Mouse (Mus musculus) stomach, embryonic 15.5 days (tissue): Measurements from ENCODE around the gene Btbd16. TPM values are rescaled to one million over a fixed set of nuclear protein-coding genes. Genes with fewer than 3 reads are reported as not detected.

Source experiments
- ATAC-seq: fragments of 200-750 bp; cut with Nextera tagmentation; 2 replicates; pipeline ENCODE4 v1.8.0; 2017; ENCODE audit warnings: low read depth, moderate number of reproducible peaks, moderate TSS enrichment; ENCODE audit not compliant: insufficient read depth, low FRiP score
- H3K27ac ChIP-seq: fragments of 300-500 bp; sonication (generic); 2 replicates; pipeline ENCODE4 v1.5.1; 2015; ENCODE audit warnings: mild to moderate bottlenecking, inconsistent platforms
- H3K27me3 ChIP-seq: fragments of 300-500 bp; sonication (generic); replicated peaks from 2 replicates; pipeline ENCODE4 v1.6.1; 2015; ENCODE audit warnings: inconsistent platforms
- H3K36me3 ChIP-seq: fragments of 300-500 bp; sonication (generic); 2 replicates; pipeline ENCODE4 v1.6.1; 2015; ENCODE audit warnings: inconsistent platforms
- H3K4me1 ChIP-seq: fragments of 300-500 bp; sonication (generic); 2 replicates; pipeline ENCODE4 v1.6.1; 2015; ENCODE audit warnings: inconsistent platforms
- H3K4me2 ChIP-seq: fragments of 300-500 bp; sonication (generic); 2 replicates; pipeline ENCODE4 v1.6.1; 2015; ENCODE audit warnings: mild to moderate bottlenecking, inconsistent platforms
- H3K4me3 ChIP-seq: fragments of 300-500 bp; sonication (generic); replicated peaks from 2 replicates; pipeline ENCODE4 v1.5.1; 2015; ENCODE audit warnings: inconsistent platforms
- H3K9ac ChIP-seq: fragments of 300-500 bp; sonication (generic); 2 replicates; pipeline ENCODE4 v1.6.1; 2015; ENCODE audit warnings: inconsistent platforms
- H3K9me3 ChIP-seq: fragments of 300-500 bp; sonication (generic); 2 replicates; pipeline ENCODE4 v1.6.1; 2016; ENCODE audit warnings: inconsistent platforms
- WGBS: fragments of 180-500 bp; shearing (Covaris S2); methylation state at CpG from one replicate; pipeline ENCODE4 v1.1.7; 2015; 5-methylcytosine and 5-hydroxymethylcytosine counted together
- polyA plus RNA-seq: library from polyadenylated mRNA; unstranded; fragments of >200 nt; fragmentation: Nextera tagmentation; extraction: Ambion mirVana; gene quantifications from 2 replicates; pipeline ENCODE4 v1.2.1, GENCODE M21; 2015

Btbd16 gene
- polyA plus RNA-seq, 1 experiment from 2014 or later: 0.15 TPM

DNA sequence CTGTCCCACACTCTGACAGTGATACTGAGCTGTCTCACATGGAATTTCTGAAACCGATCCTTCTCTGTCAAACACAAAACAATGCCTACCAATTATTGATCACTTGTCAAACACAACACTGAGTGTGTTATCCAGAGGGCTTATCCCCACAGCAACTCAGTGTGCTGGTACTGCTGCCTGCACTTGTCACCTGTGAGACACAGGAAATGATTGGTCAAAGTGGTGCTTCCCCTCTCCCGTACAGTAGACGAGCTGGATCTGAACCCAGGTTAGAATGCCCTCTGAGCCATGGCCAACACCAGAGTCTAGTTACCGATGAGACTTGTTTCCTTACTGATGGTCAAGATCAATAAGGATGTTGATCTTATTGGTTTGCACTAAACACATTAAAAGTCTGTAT is 27.9 kb downstream of the Btbd16 start:
- Histone ChIP-seq H3K4me2 (no peak overlapping the region), H3K4me1 (0 out of 2 replicates have a peak, but pooled peaks cover 6% of the 10 kb centered on the region), H3K27me3 (no peaks in the 10 kb centered on the region), H3K9ac (no peak overlapping the region), H3K27ac (no peak overlapping the region), H3K36me3 (no peaks in the 10 kb centered on the region), H3K4me3 (no peak overlapping the region), H3K9me3 (no peaks in the 10 kb centered on the region)
- no peak for ATAC-seq
- WGBS: 76% methylated on average over 4 of the region's 4 CpGs

DNA sequence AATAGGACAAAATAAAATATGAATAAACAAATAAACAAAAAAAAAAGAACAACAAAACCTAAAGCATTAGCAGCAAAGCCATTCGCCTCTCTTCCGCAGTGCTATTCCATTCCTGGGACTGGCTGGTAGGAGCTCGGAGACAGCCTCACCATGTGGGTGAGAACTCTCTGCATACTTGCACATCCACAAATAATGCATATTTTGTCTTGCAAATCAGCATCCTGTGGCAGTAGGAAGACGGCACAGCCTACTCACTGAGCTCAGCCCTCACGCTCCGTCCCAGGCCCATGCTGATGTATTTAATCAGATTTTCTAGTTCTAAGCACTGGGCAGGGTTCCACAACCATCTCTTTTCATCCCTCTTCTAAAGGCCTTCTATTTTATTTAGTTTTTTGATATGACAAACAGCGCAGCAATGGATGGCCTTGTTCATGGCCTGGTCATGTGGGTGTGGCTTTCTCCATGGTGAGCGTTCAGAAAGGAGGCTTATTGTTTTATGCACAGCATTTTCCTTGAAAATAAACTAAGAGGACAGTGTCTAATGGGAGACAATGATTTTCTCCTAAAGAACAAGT is 29.5 kb downstream of the Btbd16 start:
- peaks cover 15% of the 10 kb centered on the region; the same call in 1 of the 2 replicates for H3K4me1 ChIP-seq
- no peak overlapping the region for H3K27ac ChIP-seq
- no peaks in the 10 kb centered on the region for H3K9me3 ChIP-seq
- H3K9ac ChIP-seq: no peak overlapping the region
- no peak for ATAC-seq
- H3K36me3 ChIP-seq: no peaks in the 10 kb centered on the region
- H3K4me2 ChIP-seq: no peak overlapping the region
- H3K27me3 ChIP-seq: no peaks in the 10 kb centered on the region
- WGBS: 81% methylated on average over 8 of the region's 8 CpGs
- H3K4me3 ChIP-seq: no peak overlapping the region

DNA sequence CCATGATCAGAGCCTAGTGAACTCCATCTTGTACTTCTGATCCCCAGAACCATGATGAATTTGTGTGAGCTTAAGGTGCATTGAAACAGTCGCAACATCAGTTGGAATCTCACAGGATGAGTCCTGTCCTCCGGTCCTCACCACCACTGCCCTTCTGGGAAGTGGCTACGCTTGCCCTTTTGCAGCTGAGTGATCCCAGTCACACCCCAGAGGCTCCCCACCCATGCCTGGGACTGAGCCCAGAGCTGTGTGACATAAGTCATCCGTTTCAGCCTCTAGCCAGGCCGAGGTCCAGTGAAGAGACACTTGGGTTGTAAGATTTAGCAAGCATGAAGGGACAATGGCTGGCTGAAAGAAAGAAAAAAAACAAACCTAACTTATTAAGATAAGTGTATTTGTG is 31.1 kb downstream of the Btbd16 start:
- H3K36me3 ChIP-seq: no peaks in the 10 kb centered on the region
- 87% methylated on average over 5 of the region's 5 CpGs for WGBS
- no peak overlapping the region for H3K9ac ChIP-seq
- peaks cover 15% of the 10 kb centered on the region; the same call in 1 of the 2 replicates for H3K4me1 ChIP-seq
- H3K27me3 ChIP-seq: no peaks in the 10 kb centered on the region
- no peaks in the 10 kb centered on the region for H3K9me3 ChIP-seq
- H3K4me3 ChIP-seq: no peak overlapping the region
- no peak overlapping the region for H3K27ac ChIP-seq
- ATAC-seq: no peak
- no peak overlapping the region for H3K4me2 ChIP-seq

DNA sequence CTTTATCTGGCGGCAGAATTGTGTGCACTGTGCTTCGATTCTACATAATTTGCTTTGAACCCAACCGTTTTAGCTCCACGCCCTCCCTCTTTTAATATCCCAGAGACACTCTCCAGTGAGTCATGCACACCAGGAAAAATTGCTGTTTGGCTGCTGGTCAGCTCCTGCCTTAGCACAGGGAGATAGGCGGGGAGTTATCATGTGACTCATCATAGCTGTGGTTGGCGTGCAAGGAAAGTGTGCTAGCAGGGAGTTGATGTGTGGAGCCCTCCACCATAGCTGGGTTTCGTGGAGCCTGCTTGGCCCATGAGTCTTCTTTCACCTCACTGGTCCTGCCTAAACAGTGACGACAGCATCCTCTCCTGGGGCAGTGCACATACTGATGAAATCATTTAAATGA is 33.9 kb downstream of the Btbd16 start:
- peak; percentile 51 for ATAC-seq
- Histone ChIP-seq H3K27ac (no peak overlapping the region), H3K36me3 (no peaks in the 10 kb centered on the region), H3K4me3 (no peak overlapping the region), H3K9me3 (no peaks in the 10 kb centered on the region), H3K4me2 (no peak overlapping the region), H3K27me3 (no peaks in the 10 kb centered on the region), H3K4me1 (peaks cover 9% of the 10 kb centered on the region; the same call in 1 of the 2 replicates), H3K9ac (no peak overlapping the region)
- WGBS: 44% methylated on average over 8 of the region's 8 CpGs

DNA sequence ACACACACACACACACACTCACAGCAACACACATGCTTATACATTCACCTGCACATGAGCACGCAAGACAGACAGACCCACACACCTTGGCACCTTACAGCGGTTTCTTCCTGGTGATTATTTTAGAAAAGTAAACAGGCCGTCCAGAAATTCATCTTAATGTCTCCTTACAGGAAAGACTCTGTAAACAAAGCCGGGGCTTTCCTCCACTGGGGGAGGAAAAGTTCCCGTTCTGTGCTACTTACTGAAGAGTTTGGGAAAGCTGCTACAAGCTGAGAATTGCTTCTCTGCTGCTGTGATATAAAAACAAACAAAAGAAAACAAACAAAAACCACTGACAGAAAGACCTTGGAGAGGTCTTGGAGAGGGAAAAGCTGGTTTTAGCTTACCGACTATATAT is 34.8 kb downstream of the Btbd16 start:
- H3K27ac ChIP-seq: peak overlapping the region; percentile 24; the same call in 1 of the 2 replicates
- no peak overlapping the region for H3K9ac ChIP-seq
- no peaks in the 10 kb centered on the region for H3K27me3 ChIP-seq
- 13% methylated on average over 6 of the region's 6 CpGs for WGBS
- no peak overlapping the region for H3K4me2 ChIP-seq
- no peaks in the 10 kb centered on the region for H3K9me3 ChIP-seq
- no peak for ATAC-seq
- H3K4me1 ChIP-seq: peaks cover 9% of the 10 kb centered on the region; the same call in 1 of the 2 replicates
- no peak overlapping the region for H3K4me3 ChIP-seq
- H3K36me3 ChIP-seq: no peaks in the 10 kb centered on the region

DNA sequence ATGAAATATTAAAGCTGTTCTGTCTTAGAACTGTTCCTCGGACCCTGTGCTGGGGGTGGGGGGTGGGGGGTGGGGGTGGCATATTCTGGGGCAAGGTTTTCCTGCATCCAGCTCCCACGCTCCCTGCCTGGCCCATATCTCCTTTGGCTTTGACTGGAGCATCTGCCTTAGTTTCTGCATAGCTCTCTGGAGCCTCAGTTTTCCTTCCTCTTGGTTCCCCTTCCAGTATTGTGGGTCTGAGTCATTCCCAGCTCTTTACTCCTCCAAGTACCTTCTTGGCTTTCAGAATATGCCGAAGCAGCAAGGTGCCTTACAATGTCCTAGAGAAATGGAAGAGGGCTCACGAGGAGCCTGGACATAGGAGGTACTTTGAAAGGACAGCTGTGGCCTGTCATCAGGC is 36.4 kb downstream of the Btbd16 start:
- no peak for ATAC-seq
- Histone ChIP-seq H3K4me2 (no peak overlapping the region), H3K27ac (no peak overlapping the region), H3K9me3 (no peaks in the 10 kb centered on the region), H3K36me3 (no peaks in the 10 kb centered on the region), H3K9ac (no peak overlapping the region), H3K4me1 (peaks cover 9% of the 10 kb centered on the region; the same call in 1 of the 2 replicates), H3K27me3 (no peaks in the 10 kb centered on the region), H3K4me3 (no peak overlapping the region)
- 63% methylated on average over 4 of the region's 4 CpGs for WGBS

DNA sequence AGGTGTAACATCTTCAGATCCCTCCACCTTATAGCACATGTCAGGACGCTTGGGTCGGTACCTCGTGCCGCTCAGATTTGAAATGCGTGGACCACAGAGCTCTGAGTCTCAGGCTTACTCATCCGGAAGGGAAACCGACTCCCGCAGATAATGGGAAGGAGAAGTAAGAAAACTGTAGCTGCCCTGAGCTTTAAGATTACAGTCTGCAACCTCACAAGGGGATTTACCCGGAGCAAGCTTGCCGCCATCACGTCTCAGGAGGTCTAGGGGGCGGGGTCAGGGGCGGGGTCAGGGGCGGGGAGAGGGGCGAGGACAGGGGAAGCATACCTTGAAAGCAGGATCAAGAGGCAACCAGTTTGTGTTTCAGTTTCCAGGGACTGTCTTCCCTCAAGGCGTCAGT is 38.5 kb downstream of the Btbd16 start:
- Histone ChIP-seq H3K4me3 (no peak overlapping the region), H3K27ac (no peak overlapping the region), H3K9me3 (no peaks in the 10 kb centered on the region), H3K36me3 (no peaks in the 10 kb centered on the region), H3K4me2 (no peak overlapping the region), H3K9ac (no peak overlapping the region), H3K4me1 (peaks cover 6% of the 10 kb centered on the region; the same call in 1 of the 2 replicates), H3K27me3 (no peaks in the 10 kb centered on the region)
- ATAC-seq: no peak
- WGBS: 43% methylated on average over 16 of the region's 16 CpGs

DNA sequence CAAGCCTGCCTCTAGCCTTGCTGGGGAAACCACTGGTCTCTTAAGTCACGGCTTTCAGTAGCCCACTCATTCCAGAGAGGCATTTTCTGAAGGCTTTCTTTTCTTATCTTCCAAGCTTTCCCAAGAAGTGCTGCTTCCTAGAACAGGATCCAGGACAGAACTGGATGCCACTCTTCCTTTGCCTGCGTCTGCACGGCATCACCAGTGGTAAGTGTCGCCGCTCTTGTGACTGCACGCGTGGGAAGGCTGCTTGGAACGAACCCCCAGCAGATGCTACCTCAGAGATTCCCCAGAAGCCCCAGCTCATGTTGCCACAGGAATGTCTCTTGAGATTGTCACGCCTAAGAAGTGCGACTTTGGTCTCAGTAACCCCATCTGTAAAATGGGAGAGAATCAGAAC is 41.7 kb downstream of the Btbd16 start:
- H3K36me3 ChIP-seq: no peaks in the 10 kb centered on the region
- 94% methylated on average over 10 of the region's 10 CpGs for WGBS
- no peak overlapping the region for H3K4me2 ChIP-seq
- ATAC-seq: no peak
- no peaks in the 10 kb centered on the region for H3K4me1 ChIP-seq
- no peak overlapping the region for H3K27ac ChIP-seq
- no peak overlapping the region for H3K9ac ChIP-seq
- H3K27me3 ChIP-seq: no peaks in the 10 kb centered on the region
- no peaks in the 10 kb centered on the region for H3K9me3 ChIP-seq
- H3K4me3 ChIP-seq: no peak overlapping the region

DNA sequence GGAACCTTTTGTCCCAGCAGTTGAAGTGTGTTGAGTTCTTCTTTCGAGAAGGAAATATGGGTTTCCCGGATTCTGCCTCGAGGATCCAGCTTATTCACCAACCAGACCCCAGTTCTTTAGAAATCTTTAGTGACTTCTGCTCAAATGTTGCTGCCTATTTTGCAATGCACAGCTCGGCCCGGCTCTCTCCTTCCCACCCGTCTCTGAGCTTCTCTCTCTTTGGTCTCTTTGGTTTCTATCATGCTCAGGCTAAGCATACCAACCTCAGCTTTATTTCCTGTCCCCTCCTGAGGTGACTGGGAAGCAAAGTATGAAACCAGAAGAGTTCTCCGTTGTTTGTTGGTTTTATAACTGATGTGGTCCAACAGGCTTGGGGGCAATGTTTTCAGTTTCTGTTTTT is 42.4 kb downstream of the Btbd16 start:
- H3K4me3 ChIP-seq: no peak overlapping the region
- no peak for ATAC-seq
- H3K4me1 ChIP-seq: no peaks in the 10 kb centered on the region
- no peak overlapping the region for H3K4me2 ChIP-seq
- no peak overlapping the region for H3K9ac ChIP-seq
- H3K9me3 ChIP-seq: no peaks in the 10 kb centered on the region
- no peaks in the 10 kb centered on the region for H3K36me3 ChIP-seq
- H3K27me3 ChIP-seq: no peaks in the 10 kb centered on the region
- no peak overlapping the region for H3K27ac ChIP-seq
- WGBS: 83% methylated on average over 7 of the region's 7 CpGs

DNA sequence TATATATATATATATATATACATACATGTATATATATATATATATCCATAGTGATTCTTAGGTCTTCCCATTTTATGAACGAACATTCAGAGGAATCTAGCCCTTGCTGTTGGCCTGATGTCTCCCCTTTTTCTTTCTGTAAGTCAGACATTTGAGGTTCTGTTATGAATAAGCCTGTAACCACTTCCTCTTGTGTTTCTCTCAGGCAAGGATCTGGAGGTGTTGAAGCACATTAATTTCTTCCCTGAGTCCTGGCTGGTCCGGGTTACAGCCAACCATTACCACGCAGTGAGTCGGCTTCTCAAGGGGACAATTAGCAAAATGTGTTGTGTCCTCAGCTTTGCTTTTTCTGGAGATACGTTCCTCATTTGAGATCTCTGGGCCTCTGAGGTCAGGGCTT is 44.9 kb downstream of the Btbd16 start:
- Histone ChIP-seq H3K4me3 (no peak overlapping the region), H3K4me1 (no peaks in the 10 kb centered on the region), H3K27me3 (no peaks in the 10 kb centered on the region), H3K4me2 (no peak overlapping the region), H3K9ac (no peak overlapping the region), H3K9me3 (no peaks in the 10 kb centered on the region), H3K36me3 (no peaks in the 10 kb centered on the region), H3K27ac (peak overlapping the region; percentile 67; the same call in 1 of the 2 replicates)
- whole genome bisulfite sequencing: 66% methylated on average over 5 of the region's 5 CpGs
- no peak for ATAC-seq

DNA sequence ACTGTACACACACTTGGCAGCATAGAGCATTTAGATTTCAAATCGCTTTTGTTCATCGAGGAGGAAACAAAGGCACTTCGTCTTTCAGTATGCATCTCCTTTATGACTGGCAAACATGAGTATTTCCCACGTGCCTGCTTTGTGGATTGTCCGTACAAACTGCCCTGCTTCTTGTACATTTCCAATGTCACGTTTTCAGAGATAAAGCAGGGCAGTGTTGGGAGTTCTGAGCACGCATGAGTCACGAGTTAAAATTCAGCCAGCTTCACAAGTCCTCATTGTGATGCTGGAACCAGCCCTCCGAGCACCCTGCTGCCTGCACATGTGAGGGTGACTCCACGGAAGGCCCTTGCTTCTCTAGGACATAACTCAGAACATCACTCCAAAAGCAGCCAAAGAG is 45.8 kb downstream of the Btbd16 start:
- Histone ChIP-seq H3K4me1 (no peaks in the 10 kb centered on the region), H3K27me3 (no peaks in the 10 kb centered on the region), H3K36me3 (no peaks in the 10 kb centered on the region), H3K27ac (peak overlapping the region; percentile 67), H3K9me3 (no peaks in the 10 kb centered on the region), H3K9ac (no peak overlapping the region), H3K4me3 (no peak overlapping the region), H3K4me2 (no peak overlapping the region)
- ATAC-seq: peak; percentile 78
- 54% methylated on average over 10 of the region's 10 CpGs for WGBS

DNA sequence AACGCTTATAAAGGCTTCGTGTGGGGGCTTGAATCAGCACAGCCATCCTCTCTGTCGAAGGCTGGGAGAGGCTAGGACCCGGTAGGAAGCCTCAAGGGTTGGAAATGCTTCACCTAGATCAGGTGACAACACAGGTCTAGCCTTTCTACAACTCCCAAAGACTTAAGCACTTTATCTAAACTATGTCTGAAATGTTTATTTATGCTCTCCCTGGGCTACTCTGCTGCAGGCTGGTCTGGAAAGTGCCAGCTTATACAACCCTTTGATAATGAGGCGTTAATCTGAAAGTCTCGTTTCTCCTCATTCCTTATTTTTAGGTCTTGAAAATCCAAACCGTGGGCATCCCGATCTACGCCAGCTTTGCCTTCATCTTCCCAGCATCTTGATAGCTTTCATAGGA is 50.1 kb downstream of the Btbd16 start:
- Histone ChIP-seq H3K4me1 (no peaks in the 10 kb centered on the region), H3K4me2 (no peak overlapping the region), H3K9ac (no peak overlapping the region), H3K36me3 (no peaks in the 10 kb centered on the region), H3K27ac (no peak overlapping the region), H3K27me3 (no peaks in the 10 kb centered on the region), H3K9me3 (no peaks in the 10 kb centered on the region), H3K4me3 (no peak overlapping the region)
- 34% methylated on average over 9 of the region's 9 CpGs for WGBS
- no peak for ATAC-seq

DNA sequence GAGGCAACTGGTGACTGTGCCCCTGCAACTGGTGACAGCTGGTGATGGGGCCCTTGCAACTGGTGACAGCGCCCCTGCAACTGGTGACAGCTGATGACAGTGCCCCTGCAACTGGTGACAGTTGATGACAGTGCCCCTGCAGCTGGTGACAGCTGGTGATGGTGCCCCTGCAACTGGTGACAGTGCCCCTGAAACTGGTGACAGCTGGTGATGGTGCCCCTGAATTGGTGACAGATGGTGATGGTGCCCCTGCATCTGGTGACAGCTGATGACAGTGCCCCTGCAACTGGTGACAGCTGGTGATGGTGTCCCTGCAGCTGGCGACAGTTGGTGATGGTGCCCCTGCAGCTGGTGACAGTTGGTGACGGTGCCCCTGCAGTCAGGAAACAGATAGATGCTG is 52.5 kb downstream of the Btbd16 start:
- WGBS: 77% methylated on average over 3 of the region's 3 CpGs
- ATAC-seq: no peak
- Histone ChIP-seq H3K4me3 (no peak overlapping the region), H3K9ac (no peak overlapping the region), H3K9me3 (no peaks in the 10 kb centered on the region), H3K4me1 (no peaks in the 10 kb centered on the region), H3K27me3 (no peaks in the 10 kb centered on the region), H3K4me2 (no peak overlapping the region), H3K27ac (no peak overlapping the region), H3K36me3 (no peaks in the 10 kb centered on the region)
